Mouse (Mus musculus) spleen, adult 2 months (tissue): ENCODE results near the gene Prim2.

Experiments
- CTCF ChIP-seq: fragments of 200-500 bp; IDR thresholded peaks from 2 replicates; pipeline ENCODE4 v1.5.1; 2011; ENCODE audit warnings: mild to moderate bottlenecking, inconsistent platforms; ENCODE audit not compliant: insufficient read depth, insufficient read length, insufficient replicate concordance; ENCODE audit errors: extremely low read depth
- POLR2A ChIP-seq: fragments of 200-500 bp; IDR thresholded peaks from 2 replicates; pipeline ENCODE4 v1.6.1; 2011; ENCODE audit warnings: low read depth, low read length, inconsistent platforms

GRCm38 (mm10) chr1:33471069-33471468 is 198.5 kb downstream of the Prim2 start:
- TF ChIP-seq CTCF (no peak), POLR2A (no peak)
